Mouse (Mus musculus) midbrain, embryonic 10.5 days (tissue): ENCODE data around the gene Ube2g1. TPM values are rescaled to one million over a fixed set of nuclear protein-coding genes. Genes with fewer than 3 reads are reported as not detected.
"Not testable (repeated sequence)": the region's sequence is repeated elsewhere in the genome, so short reads cannot be mapped to it uniquely, and the experiment has no call there.

Source experiments
- DNase-seq: peaks from one replicate; pipeline ENCODE4 v3.0.0-alpha.2; 2017; ENCODE audit warnings: low spot score
- H3K27ac ChIP-seq: fragments of 300-500 bp; sonication (generic); replicated peaks from 2 replicates; pipeline ENCODE4 v1.5.1; 2016; ENCODE audit warnings: mild to moderate bottlenecking
- H3K27me3 ChIP-seq: fragments of 300-500 bp; sonication (generic); 2 replicates; pipeline ENCODE4 v1.6.1; 2016; ENCODE audit warnings: low read depth, mild to moderate bottlenecking; ENCODE audit not compliant: poor library complexity, severe bottlenecking
- H3K36me3 ChIP-seq: fragments of 300-500 bp; sonication (generic); 2 replicates; pipeline ENCODE4 v1.6.1; 2016; ENCODE audit warnings: mild to moderate bottlenecking, moderate library complexity
- H3K4me1 ChIP-seq: fragments of 300-500 bp; sonication (generic); 2 replicates; pipeline ENCODE4 v1.6.1; 2016
- H3K4me3 ChIP-seq: fragments of 300-500 bp; sonication (generic); 2 replicates; pipeline ENCODE4 v1.5.1; 2016; ENCODE audit warnings: mild to moderate bottlenecking, moderate library complexity
- H3K9me3 ChIP-seq: fragments of 300-500 bp; sonication (generic); replicated peaks from 2 replicates; pipeline ENCODE4 v1.6.1; 2016; ENCODE audit warnings: mild to moderate bottlenecking
- WGBS: fragments of 180-500 bp; shearing (Covaris S2); methylation state at CpG from one replicate; pipeline ENCODE4 v1.1.7; 2016; 5-methylcytosine and 5-hydroxymethylcytosine counted together
- polyA plus RNA-seq: library from polyadenylated mRNA; unstranded; fragments of >200 nt; fragmentation: Nextera tagmentation; extraction: Ambion mirVana; gene quantifications from 2 replicates; pipeline ENCODE4 v1.2.1, GENCODE M21; 2016

Gene Ube2g1
- polyA plus RNA-seq, 1 experiment from 2014 or later, result 90.6 TPM

GRCm38 (mm10) chr11:72609242-72609641 lies 2.2 kb downstream of the Ube2g1 start:
- no peak for DNase-seq
- Histone ChIP-seq H3K27me3 (no peaks in the 10 kb centered on the region), H3K9me3 (no peaks in the 10 kb centered on the region), H3K36me3 (no peaks in the 10 kb centered on the region), H3K4me3 (peak overlapping the region; percentile 92), H3K4me1 (peaks cover 14% of the 10 kb centered on the region), H3K27ac (no peak overlapping the region)

GRCm38 (mm10) chr11:72614336-72614735 lies 7.3 kb downstream of the Ube2g1 start:
- not testable (repeated sequence) for H3K4me3 ChIP-seq, DNase-seq, H3K27me3 ChIP-seq, H3K36me3 ChIP-seq, H3K9me3 ChIP-seq, H3K27ac ChIP-seq, H3K4me1 ChIP-seq
- WGBS, result 88% methylated on average over 3 of the region's 3 CpGs

GRCm38 (mm10) chr11:72615931-72616330 lies 8.8 kb downstream of the Ube2g1 start:
- no peak for DNase-seq
- no peaks in the 10 kb centered on the region for H3K9me3 ChIP-seq
- no peaks in the 10 kb centered on the region for H3K4me1 ChIP-seq
- no peak overlapping the region for H3K4me3 ChIP-seq
- WGBS, result 86% methylated on average over 4 of the region's 4 CpGs
- no peak overlapping the region for H3K27ac ChIP-seq
- no peaks in the 10 kb centered on the region for H3K27me3 ChIP-seq
- H3K36me3 ChIP-seq, result peaks cover 11% of the 10 kb centered on the region

DNA sequence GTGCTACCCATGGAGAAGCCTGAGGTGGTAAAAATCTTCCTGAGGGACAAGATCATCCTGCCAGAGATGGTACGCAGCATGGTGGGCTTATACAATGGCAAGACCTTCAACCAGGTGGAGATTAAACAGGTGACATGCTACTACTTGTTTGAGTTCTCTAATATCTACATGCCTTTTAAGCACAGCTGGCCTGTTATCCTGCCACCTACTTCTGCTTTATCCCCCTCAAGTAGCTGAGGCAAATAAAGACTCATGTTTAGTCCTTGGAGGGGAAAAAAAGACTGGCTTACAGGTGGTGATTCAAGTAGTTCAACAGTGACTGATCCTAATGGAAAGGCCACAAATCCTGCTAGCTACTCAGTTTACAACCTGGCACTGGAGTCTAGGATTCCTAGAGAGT lies 11.4 kb downstream of the Ube2g1 start:
- peaks cover 11% of the 10 kb centered on the region for H3K36me3 ChIP-seq
- no peak overlapping the region for H3K4me3 ChIP-seq
- H3K4me1 ChIP-seq, result no peaks in the 10 kb centered on the region
- DNase-seq, result no peak
- WGBS, result 88% methylated on average over 1 of the region's 1 CpGs
- no peaks in the 10 kb centered on the region for H3K9me3 ChIP-seq
- H3K27ac ChIP-seq, result no peak overlapping the region
- H3K27me3 ChIP-seq, result no peaks in the 10 kb centered on the region

DNA sequence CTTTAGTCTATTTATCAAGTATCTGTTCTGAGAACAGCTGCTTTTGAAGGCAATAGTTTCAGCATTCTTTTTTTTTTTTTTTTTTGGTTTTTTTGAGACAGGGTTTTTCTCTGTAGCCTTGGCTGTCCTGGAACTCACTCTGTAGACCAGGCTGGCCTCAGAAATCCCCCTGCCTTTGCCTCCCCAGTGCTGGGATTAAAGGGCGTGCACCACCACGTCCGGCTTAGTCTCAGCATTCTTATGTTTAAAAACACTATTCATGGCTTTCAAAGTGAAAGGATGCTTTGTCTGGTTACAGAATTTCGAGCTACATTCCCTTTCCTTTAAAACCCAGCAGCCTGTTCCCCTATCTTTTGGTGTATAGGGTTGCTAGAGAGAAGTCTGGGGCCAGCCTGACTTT lies 35.6 kb downstream of the Ube2g1 start:
- no peaks in the 10 kb centered on the region for H3K27me3 ChIP-seq
- DNase-seq, result no peak
- peaks cover 4% of the 10 kb centered on the region for H3K4me1 ChIP-seq
- peaks cover 11% of the 10 kb centered on the region for H3K36me3 ChIP-seq
- H3K27ac ChIP-seq, result no peak overlapping the region
- H3K9me3 ChIP-seq, result peaks cover 5% of the 10 kb centered on the region; the same call in 1 of the 2 replicates
- no peak overlapping the region for H3K4me3 ChIP-seq
- 30% methylated on average over 4 of the region's 4 CpGs for WGBS

DNA sequence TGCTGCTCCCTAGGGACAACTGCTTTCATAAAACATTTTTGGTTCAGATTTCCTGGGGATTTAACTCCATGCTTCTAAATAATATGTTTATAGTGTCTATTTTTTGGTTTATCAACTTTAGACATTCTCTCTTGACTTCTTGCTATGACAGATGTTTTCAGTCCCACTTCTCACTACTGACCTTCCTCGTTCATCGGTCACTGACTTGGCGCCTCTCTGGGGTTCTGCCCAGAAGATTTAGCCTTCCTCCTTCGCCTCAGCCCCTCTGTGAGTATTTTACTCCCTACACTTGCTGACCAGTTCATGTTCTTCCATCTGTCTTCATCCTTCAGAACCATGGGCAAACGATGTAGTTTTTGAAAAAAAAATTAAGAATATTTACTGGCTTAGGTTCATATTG lies 38.3 kb downstream of the Ube2g1 start:
- H3K9me3 ChIP-seq, result peaks cover 5% of the 10 kb centered on the region; the same call in 1 of the 2 replicates
- no peaks in the 10 kb centered on the region for H3K27me3 ChIP-seq
- 89% methylated on average over 5 of the region's 5 CpGs for WGBS
- H3K27ac ChIP-seq, result no peak overlapping the region
- peaks cover 4% of the 10 kb centered on the region for H3K4me1 ChIP-seq
- no peak for DNase-seq
- peaks cover 9% of the 10 kb centered on the region for H3K36me3 ChIP-seq
- no peak overlapping the region for H3K4me3 ChIP-seq

DNA sequence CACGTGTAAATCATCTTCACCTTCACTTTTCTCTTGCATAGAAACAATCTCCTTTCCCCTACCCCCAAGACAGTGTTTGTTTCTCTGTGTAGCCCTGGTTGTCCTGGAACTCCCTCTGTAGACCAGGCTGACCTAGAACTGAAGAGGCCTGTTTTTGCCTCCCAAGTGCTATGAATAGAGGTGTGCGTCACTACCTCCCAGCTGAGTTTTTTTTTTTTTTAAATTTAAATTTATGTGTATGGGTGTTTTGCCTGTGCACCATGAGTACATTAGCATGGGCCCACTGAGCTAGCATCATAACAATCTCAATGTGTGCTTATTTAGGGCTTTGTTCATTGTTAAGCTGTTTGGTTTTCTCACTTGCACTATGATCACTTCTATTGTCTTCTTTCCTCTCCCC lies 43.3 kb downstream of the Ube2g1 start:
- no peak overlapping the region for H3K27ac ChIP-seq
- WGBS, result 89% methylated on average over 2 of the region's 2 CpGs

GRCm38 (mm10) chr11:72659918-72660317 lies 52.8 kb downstream of the Ube2g1 start:
- H3K9me3 ChIP-seq, result peaks cover 6% of the 10 kb centered on the region; the same call in 1 of the 2 replicates

More for the DNA sequence above, 43.3 kb downstream of the Ube2g1 start:
- no peak for DNase-seq
- Histone ChIP-seq H3K27me3 (no peaks in the 10 kb centered on the region), H3K9me3 (no peaks in the 10 kb centered on the region), H3K4me3 (no peak overlapping the region), H3K36me3 (no peaks in the 10 kb centered on the region), H3K4me1 (no peaks in the 10 kb centered on the region)

DNA sequence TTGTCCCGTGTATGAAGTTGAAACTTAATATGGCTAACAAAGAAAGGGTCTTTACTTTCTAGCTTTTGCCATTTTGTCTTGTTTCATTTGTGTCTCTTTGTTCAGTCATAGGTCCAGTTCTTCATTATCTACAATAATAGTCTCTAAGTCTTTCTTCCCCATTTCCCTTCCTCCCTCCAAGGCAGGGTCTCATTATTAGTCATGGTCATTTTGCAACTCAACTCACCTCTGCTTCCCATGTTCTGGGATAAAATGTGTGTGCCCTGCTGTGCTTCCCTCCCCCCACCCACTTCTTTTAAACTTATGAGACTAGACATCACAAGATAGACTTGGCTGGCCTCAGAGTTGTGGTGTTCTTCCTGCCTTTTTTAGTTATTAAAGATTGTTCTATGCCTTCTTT lies 53.3 kb downstream of the Ube2g1 start:
- H3K27ac ChIP-seq, result no peak overlapping the region
- WGBS, result 97% methylated on average over 1 of the region's 1 CpGs
- peaks cover 6% of the 10 kb centered on the region; the same call in 1 of the 2 replicates for H3K9me3 ChIP-seq
- H3K4me3 ChIP-seq, result no peak overlapping the region
- no peak for DNase-seq
- no peaks in the 10 kb centered on the region for H3K4me1 ChIP-seq
- peaks cover 13% of the 10 kb centered on the region; the same call in 1 of the 2 replicates for H3K36me3 ChIP-seq
- H3K27me3 ChIP-seq, result no peaks in the 10 kb centered on the region

More at GRCm38 (mm10) chr11:72659918-72660317, 52.8 kb downstream of the Ube2g1 start:
- Histone ChIP-seq H3K27ac (no peak overlapping the region), H3K4me3 (no peak overlapping the region), H3K36me3 (peaks cover 10% of the 10 kb centered on the region; the same call in 1 of the 2 replicates), H3K4me1 (no peaks in the 10 kb centered on the region), H3K27me3 (no peaks in the 10 kb centered on the region)
- no peak for DNase-seq

GRCm38 (mm10) chr11:72664641-72665040 lies 57.6 kb downstream of the Ube2g1 start:
- Histone ChIP-seq H3K4me3 (no peak overlapping the region), H3K4me1 (no peaks in the 10 kb centered on the region), H3K36me3 (peaks cover 37% of the 10 kb centered on the region), H3K27ac (no peak overlapping the region), H3K9me3 (no peaks in the 10 kb centered on the region), H3K27me3 (no peaks in the 10 kb centered on the region)
- no peak for DNase-seq
- 93% methylated on average over 4 of the region's 4 CpGs for WGBS

DNA sequence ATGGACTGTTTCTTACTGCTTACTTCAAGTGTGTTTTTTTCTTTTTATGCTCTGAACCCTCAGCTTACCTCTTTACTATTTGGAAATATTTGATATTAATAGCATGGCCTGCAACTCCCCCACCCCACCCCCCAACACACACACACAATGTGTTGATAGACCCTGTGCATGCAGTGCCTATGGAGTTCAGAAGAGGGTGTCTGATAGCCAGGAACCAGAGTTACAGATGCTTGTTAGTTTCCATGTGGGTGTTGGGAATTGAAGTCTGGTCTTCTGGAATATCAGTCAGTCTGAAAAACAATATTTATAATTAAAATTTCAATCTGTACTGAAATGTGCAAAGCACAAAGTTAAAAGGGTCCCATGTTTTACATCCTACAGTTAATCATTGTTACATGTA lies 63.6 kb downstream of the Ube2g1 start:
- H3K4me1 ChIP-seq, result no peaks in the 10 kb centered on the region; the same call in 1 of the 2 replicates
- H3K4me3 ChIP-seq, result no peak overlapping the region
- H3K9me3 ChIP-seq, result no peaks in the 10 kb centered on the region

GRCm38 (mm10) chr11:72671294-72671988 lies 64.4 kb downstream of the Ube2g1 start:
- Histone ChIP-seq H3K27ac (no peak overlapping the region), H3K4me3 (no peak overlapping the region), H3K9me3 (no peaks in the 10 kb centered on the region), H3K4me1 (no peaks in the 10 kb centered on the region; the same call in 1 of the 2 replicates), H3K36me3 (peaks cover 28% of the 10 kb centered on the region), H3K27me3 (no peaks in the 10 kb centered on the region)
- no peak for DNase-seq
- WGBS, result 83% methylated on average over 6 of the region's 6 CpGs

More for the DNA sequence above, 63.6 kb downstream of the Ube2g1 start:
- Histone ChIP-seq H3K36me3 (peaks cover 35% of the 10 kb centered on the region), H3K27ac (no peak overlapping the region), H3K27me3 (no peaks in the 10 kb centered on the region)
- DNase-seq, result no peak

- Histone ChIP-seq H3K27me3 (no peaks in the 10 kb centered on the region), H3K4me1 (no peaks in the 10 kb centered on the region; the same call in 1 of the 2 replicates), H3K27ac (no peak overlapping the region), H3K4me3 (no peak overlapping the region), H3K36me3 (peaks cover 19% of the 10 kb centered on the region), H3K9me3 (no peaks in the 10 kb centered on the region)
- DNase-seq, result no peak
- WGBS, result 96% methylated on average over 1 of the region's 1 CpGs
Measured at GRCm38 (mm10) chr11:72672438-72672837, 65.4 kb downstream of the Ube2g1 start.
